In the genomic region with DNA sequence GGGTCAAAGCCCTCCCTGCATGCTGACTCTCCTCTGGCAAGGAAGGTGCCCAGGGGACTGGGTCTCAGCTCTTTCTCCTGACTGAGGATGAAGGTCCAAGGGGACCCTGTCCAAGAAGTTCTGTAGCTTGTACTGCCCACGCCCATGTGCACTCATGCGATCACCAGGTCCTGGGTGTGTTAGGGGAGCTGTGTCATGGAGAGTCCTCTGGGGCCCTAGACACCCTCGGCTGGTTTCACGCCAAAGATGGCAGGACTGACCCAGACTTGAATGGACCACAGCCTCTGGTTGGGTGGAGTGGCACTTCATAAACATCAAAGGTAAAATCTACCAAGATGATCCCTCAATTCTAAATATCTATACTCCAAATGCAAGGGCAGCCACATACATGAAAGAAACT, we compare ENCODE assay signal across 19 mouse cellular contexts. TPM values are rescaled to one million over a fixed set of nuclear protein-coding genes. Genes with fewer than 3 reads are reported as not detected.
"Had no signal": no experiment of that assay in that cellular context is flagged by ENCODE, and none has a peak within 500 bp of the region (broad histone marks: within the 10 kb centered on the region; RNA-seq: fewer than 3 reads in every experiment).

No protein-coding gene starts in this region.

RNA-seq across cellular contexts. Expression of gene Serpinb9f, which starts 15.2 kb away (rescaled TPM):
- polyA plus RNA-seq: cerebellum, adult 2 months; cortical plate, adult 2 months; embryonic facial prominence, embryonic 10.5 days; embryonic facial prominence, embryonic 11.5 days; embryonic facial prominence, embryonic 12.5 days; embryonic facial prominence, embryonic 13.5 days; embryonic facial prominence, embryonic 14.5 days; embryonic facial prominence, embryonic 15.5 days; erythroblast, embryonic 14.5 days; forebrain, embryonic 10.5 days; forebrain, embryonic 11.5 days; forebrain, embryonic 12.5 days; forebrain, embryonic 13.5 days; forebrain, embryonic 14.5 days; forebrain, embryonic 15.5 days; forebrain, embryonic 16.5 days; forebrain, postnatal 0 days; gonadal fat pad, adult 2 months; heart, adult 2 months had no signal

RNA-seq across cellular contexts. Expression of gene Serpinb9e, which starts 59.2 kb away (rescaled TPM):
- polyA plus RNA-seq: cerebellum, adult 2 months; embryonic facial prominence, embryonic 10.5 days; embryonic facial prominence, embryonic 11.5 days; embryonic facial prominence, embryonic 12.5 days; embryonic facial prominence, embryonic 13.5 days; embryonic facial prominence, embryonic 14.5 days; embryonic facial prominence, embryonic 15.5 days; erythroblast, embryonic 14.5 days; forebrain, embryonic 10.5 days; forebrain, embryonic 11.5 days; forebrain, embryonic 12.5 days; forebrain, embryonic 13.5 days; forebrain, embryonic 14.5 days; forebrain, embryonic 15.5 days; forebrain, embryonic 16.5 days; forebrain, postnatal 0 days; gonadal fat pad, adult 2 months; heart, adult 2 months had no signal
